Mouse (Mus musculus): ENCODE data around the gene Gpr25. TPM values are rescaled to one million over a fixed set of nuclear protein-coding genes. Genes with fewer than 3 reads are reported as not detected.

Gpr25 gene
- total and polyA plus RNA-seq, 3 experiments = not detected

DNA sequence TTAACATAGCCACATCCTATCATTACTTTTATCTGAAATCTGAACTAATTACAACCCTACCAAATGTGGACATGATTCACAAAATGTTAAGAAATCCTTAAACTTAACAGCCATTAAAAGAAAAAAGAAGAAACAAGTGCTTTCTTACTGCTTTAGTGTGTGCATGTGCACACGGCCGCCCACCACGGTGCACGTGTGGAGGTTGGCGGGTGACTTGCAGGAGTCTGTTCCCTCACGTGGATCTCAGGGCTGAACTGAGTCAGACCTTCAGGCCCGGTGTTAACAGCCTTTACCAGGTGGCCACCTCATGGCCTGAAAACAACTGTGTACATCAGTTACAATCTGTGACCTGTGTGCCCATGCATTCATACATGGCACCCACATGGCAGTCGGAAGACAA is 16.7 kb upstream of the Gpr25 start:
- Histone ChIP-seq H3K27me3 (replicated peaks) (no peaks in the 10 kb centered on the region), H3K79me2 (replicated peaks; ENCODE audit: control insufficient read depth, extremely low read depth, insufficient read depth, poor library complexity, severe bottlenecking) (no peaks in the 10 kb centered on the region), H3K9ac (ENCODE audit: insufficient read depth, low read depth) (no peak overlapping the region), H3K4me3 (replicated peaks in 1 of 3; ENCODE audit: low read depth in 2 of 3, low read length in 2 of 3, poor library complexity in 1 of 3) (no peak overlapping the region), H3K9me3 (replicated peaks; ENCODE audit: low read length) (no peaks in the 10 kb centered on the region), H3K36me3 (replicated peaks in 1 of 2; ENCODE audit: control insufficient read depth in 1 of 2, insufficient read depth in 1 of 2, low read length in 1 of 2) (peaks cover 61 to 89% of the 10 kb centered on the region in 2 experiments), H3K4me1 (ENCODE audit: control insufficient read depth in 1 of 2, insufficient read depth in 2 of 2) (no peaks in the 10 kb centered on the region), H3K27ac (ENCODE audit: insufficient read depth, low read depth) (no peak overlapping the region), H3K4me2 (ENCODE audit: insufficient read depth, low read depth, poor library complexity, severe bottlenecking) (no peak overlapping the region)
- dilution Hi-C loops (cut with MboI; ENCODE audit: extremely low pct_ligation_motif_present, extremely low pct_unique_long_range_greater_than_20kb, low sequenced_read_pairs) = no loop called here
- DNase-seq (ENCODE audit: extremely low read depth) = no peak
- TF ChIP-seq JUND (conservative IDR thresholded peaks at IDR 0.05; ENCODE audit: low read depth, low read length) (no peak), USF2 (conservative IDR thresholded peaks at IDR 0.05; ENCODE audit: low read depth, low read length) (no peak), KAT2A (IDR thresholded peaks at IDR 0.05; ENCODE audit: insufficient replicate concordance, low read length) (no peak), EP300 (IDR thresholded peaks at IDR 0.05; ENCODE audit: low read length) (no peak), E2F4 (IDR thresholded peaks at IDR 0.05; ENCODE audit: insufficient replicate concordance, low read depth, low read length) (no peak), ZKSCAN1 (IDR thresholded peaks at IDR 0.05; ENCODE audit: borderline replicate concordance, low read depth, low read length) (no peak), MYC (IDR thresholded peaks at IDR 0.05; ENCODE audit: low read depth, low read length) (no peak), ZMIZ1 (IDR thresholded peaks at IDR 0.05; ENCODE audit: low read depth, low read length) (no peak), SMC3 (IDR thresholded peaks at IDR 0.05; ENCODE audit: low read depth, low read length) (no peak), ZC3H11A (IDR thresholded peaks at IDR 0.05; ENCODE audit: low read depth, low read length) (no peak), IRF4 (IDR thresholded peaks at IDR 0.05; ENCODE audit: low read depth, low read length) (no peak), RAD21 (IDR thresholded peaks at IDR 0.05; ENCODE audit: low read depth, low read length) (no peak)
- in situ Hi-C loops (cut with MboI; ENCODE audit: low pct_ligation_motif_present, low pct_unique_long_range_greater_than_20kb, low sequenced_read_pairs) = no loop called here

- no peak overlapping the region for H3K27ac ChIP-seq (ENCODE audit: insufficient read depth, low read depth)
- no peak overlapping the region for H3K4me2 ChIP-seq (ENCODE audit: insufficient read depth, low read depth, poor library complexity, severe bottlenecking)
- in situ Hi-C loops (cut with MboI; ENCODE audit: low pct_ligation_motif_present, low pct_unique_long_range_greater_than_20kb, low sequenced_read_pairs) = no loop called here
- DNase-seq (ENCODE audit: extremely low read depth) = no peak
- no peak overlapping the region for H3K9ac ChIP-seq (ENCODE audit: insufficient read depth, low read depth)
- H3K4me3 ChIP-seq (replicated peaks in 1 of 3; ENCODE audit: low read depth in 2 of 3, low read length in 2 of 3, poor library complexity in 1 of 3) = no peak overlapping the region
- no peaks in the 10 kb centered on the region for H3K79me2 ChIP-seq (replicated peaks; ENCODE audit: control insufficient read depth, extremely low read depth, insufficient read depth, poor library complexity, severe bottlenecking)
- dilution Hi-C loops (cut with MboI; ENCODE audit: extremely low pct_ligation_motif_present, extremely low pct_unique_long_range_greater_than_20kb, low sequenced_read_pairs) = no loop called here
- no peaks in the 10 kb centered on the region for H3K27me3 ChIP-seq (replicated peaks)
- H3K9me3 ChIP-seq (replicated peaks; ENCODE audit: low read length) = no peaks in the 10 kb centered on the region
- peaks cover 16 to 45% of the 10 kb centered on the region in 2 experiments for H3K36me3 ChIP-seq (replicated peaks in 1 of 2; ENCODE audit: control insufficient read depth in 1 of 2, insufficient read depth in 1 of 2, low read length in 1 of 2)
- TF ChIP-seq TCF12 (IDR thresholded peaks at IDR 0.05; ENCODE audit: low read depth, low read length) (no peak), KAT2A (IDR thresholded peaks at IDR 0.05; ENCODE audit: insufficient replicate concordance, low read length) (no peak), MXI1 (IDR thresholded peaks at IDR 0.05; ENCODE audit: low read depth, low read length) (no peak), ZNF384 (IDR thresholded peaks at IDR 0.05; ENCODE audit: low read depth, low read length) (no peak)
- H3K4me1 ChIP-seq (ENCODE audit: control insufficient read depth in 1 of 2, insufficient read depth in 2 of 2) = peaks cover 14 to 15% of the 10 kb centered on the region in 2 experiments
Measured at GRCm38 (mm10) chr1:136268224-136268623, 7.6 kb upstream of the Gpr25 start.
